Mouse (Mus musculus): ENCODE measurements around the gene Lix1l.

- TF ChIP-seq CTCF (IDR thresholded peaks at IDR 0.05; ENCODE audit: control insufficient read depth, insufficient read depth, insufficient replicate concordance, low read depth, low read length) (0 out of 2 replicates have a peak, but pooled peaks have one; percentile 29), POLR2A (IDR thresholded peaks at IDR 0.05; ENCODE audit: control insufficient read depth, low read depth, low read length) (no peak)
These were observed 62.7 kb downstream of the Lix1l start for GRCm38 (mm10) chr3:96663432-96664239.
